Mouse (Mus musculus) embryonic fibroblast, embryonic 13.5 days (primary cell): Measurements from ENCODE around the gene Ppp1r1a.

Experiments
- CTCF ChIP-seq: IDR thresholded peaks from 2 replicates; pipeline ENCODE4 v1.5.1; 2011; ENCODE audit warnings: mild to moderate bottlenecking, control low read depth, low read length, moderate library complexity, borderline replicate concordance; ENCODE audit not compliant: insufficient read depth
- POLR2A ChIP-seq: IDR thresholded peaks from 2 replicates; pipeline ENCODE4 v1.6.1; 2011; ENCODE audit warnings: low read depth, mild to moderate bottlenecking, control low read depth, low read length, moderate library complexity

GRCm38 (mm10) chr15:103496204-103497140 lies 41.3 kb downstream of the Ppp1r1a start:
- no peak for TF ChIP-seq CTCF
- TF ChIP-seq POLR2A: no peak
